Mouse (Mus musculus) erythroblast, embryonic 14.5 days (primary cell): Measurements from ENCODE around the gene Slc38a3. TPM values are rescaled to one million over a fixed set of nuclear protein-coding genes. Genes with fewer than 3 reads are reported as not detected.

Experiments used
- H3K27me3 ChIP-seq: 2 replicates; pipeline ENCODE4 v1.6.1; 2012; ENCODE audit warnings: inconsistent platforms; ENCODE audit not compliant: control insufficient read depth
- H3K36me3 ChIP-seq: 2 replicates; pipeline ENCODE4 v1.6.1; 2012; ENCODE audit warnings: mild to moderate bottlenecking, inconsistent platforms; ENCODE audit not compliant: control insufficient read depth
- H3K4me1 ChIP-seq: 2 replicates; pipeline ENCODE4 v1.6.1; 2012; ENCODE audit warnings: inconsistent platforms; ENCODE audit not compliant: control insufficient read depth
- H3K4me3 ChIP-seq: replicated peaks from 2 replicates; pipeline ENCODE3; 2012; ENCODE audit warnings: moderate library complexity, mild to moderate bottlenecking, inconsistent platforms
- H3K9me3 ChIP-seq: 2 replicates; pipeline ENCODE4 v1.6.1; 2012; ENCODE audit warnings: low read length, inconsistent platforms, mixed read lengths; ENCODE audit not compliant: control insufficient read depth
- GATA1 ChIP-seq: IDR thresholded peaks from 2 replicates; pipeline ENCODE4 v1.6.1; 2012; ENCODE audit warnings: low read length, inconsistent platforms, mixed read lengths
- TAL1 ChIP-seq: IDR thresholded peaks from 3 replicates; pipeline ENCODE4 v1.6.1; 2012; ENCODE audit warnings: low read length, inconsistent platforms, mixed read lengths
- polyA plus RNA-seq: library from polyadenylated mRNA; stranded (reverse); fragments of >175 nt; gene quantifications from 2 replicates; pipeline ENCODE4 v1.2.3, GENCODE M21; 2012

Gene Slc38a3
- polyA plus RNA-seq, 1 experiment: 0.05 TPM

DNA sequence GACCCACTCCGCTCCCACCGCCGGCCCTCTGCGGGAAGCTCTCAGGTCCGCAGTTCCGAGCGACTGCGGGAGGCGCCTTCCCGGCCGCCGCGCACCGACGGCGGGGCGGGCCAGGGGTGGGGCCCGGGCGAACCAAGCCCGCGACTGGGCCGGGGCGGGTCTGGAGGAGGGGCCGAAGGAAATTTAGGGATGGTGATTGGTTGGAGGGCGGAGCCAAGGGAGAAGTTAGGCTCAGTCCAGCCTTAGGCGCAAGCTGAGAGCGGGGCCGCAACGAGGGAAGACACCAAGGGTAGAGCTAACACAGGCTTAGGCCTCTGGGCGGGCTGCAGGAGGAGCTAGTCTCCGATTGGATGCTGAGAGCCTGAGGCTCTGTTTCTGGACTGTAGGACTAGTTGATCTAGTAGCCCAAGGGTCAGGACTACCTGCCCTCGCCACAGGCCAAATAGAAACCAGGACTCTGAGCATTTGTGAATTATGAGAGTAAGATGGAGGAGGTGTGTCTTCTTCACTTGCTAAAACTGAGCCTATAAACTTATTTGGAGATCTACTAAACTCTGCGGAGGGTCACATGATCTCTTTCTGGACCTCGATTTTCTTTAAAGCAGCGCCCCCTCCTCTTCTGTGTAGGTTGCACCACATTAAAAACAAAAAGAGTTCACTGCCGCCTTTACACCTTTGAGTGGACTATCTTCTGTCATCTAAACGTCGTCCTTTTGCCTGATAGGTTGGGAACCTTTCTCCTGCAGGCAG is 33.9 kb downstream of the Slc38a3 start, which contains the start of gene Gnai2:
Gnai2 (minus strand) TSS at position 89 of the 750 bp plus-strand sequence.
- peak within 1 kb of the TSS; percentile 96 for H3K4me3 ChIP-seq
- no peak for TF ChIP-seq TAL1
- TF ChIP-seq GATA1: no peak
- H3K4me1 ChIP-seq: peaks cover 67% of the 10 kb centered on the region
- no peaks in the 10 kb centered on the region for H3K27me3 ChIP-seq
- peaks cover 23% of the 10 kb centered on the region for H3K36me3 ChIP-seq
- no peaks in the 10 kb centered on the region for H3K9me3 ChIP-seq

DNA sequence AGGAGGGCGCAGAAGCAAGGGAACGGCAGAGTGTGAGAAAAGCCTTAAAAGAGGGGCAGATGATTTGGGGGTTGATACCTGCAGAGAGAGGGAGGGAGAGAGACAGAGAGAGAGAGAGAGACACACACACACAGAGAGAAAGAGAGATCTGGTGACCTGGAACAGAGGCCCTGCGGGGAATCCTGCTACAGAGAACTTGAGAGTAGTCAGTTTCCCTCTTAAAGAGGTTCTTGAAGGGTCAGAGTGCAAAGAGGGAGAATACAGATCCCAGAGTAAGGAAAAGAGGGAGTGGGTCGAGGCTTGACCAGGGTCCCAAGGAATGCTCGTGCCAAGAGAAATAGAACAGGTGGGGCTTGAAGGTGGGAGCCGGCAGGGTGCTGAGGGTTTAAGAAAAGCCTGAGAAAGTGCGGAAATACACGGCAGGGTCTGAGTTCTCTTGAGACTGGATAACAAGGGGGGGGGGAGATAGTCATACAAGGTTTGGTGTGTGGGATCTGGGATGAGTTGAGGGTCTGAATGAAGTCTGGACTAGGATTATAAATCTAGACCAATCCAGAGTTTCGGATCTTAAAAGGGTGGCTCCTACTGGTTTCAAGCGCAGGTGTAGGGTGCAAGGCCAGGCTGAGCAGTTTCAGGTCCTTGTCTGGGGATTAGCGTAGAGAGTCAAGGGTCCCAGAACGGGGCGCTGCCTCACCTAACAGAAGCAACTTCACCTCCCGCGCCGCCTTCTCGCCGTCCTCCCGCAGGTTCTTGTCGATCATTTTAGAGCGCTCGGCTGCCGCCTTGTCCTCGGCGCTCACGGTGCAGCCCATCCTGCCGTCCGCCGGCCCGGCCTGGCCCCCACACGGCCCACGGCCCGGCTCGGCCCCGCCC is 34.7 kb downstream of the Slc38a3 start:
- H3K4me3 ChIP-seq: peak overlapping the region; percentile 96
- TF ChIP-seq TAL1 (no peak), GATA1 (no peak)
- no peaks in the 10 kb centered on the region for H3K27me3 ChIP-seq
- H3K36me3 ChIP-seq: peaks cover 28% of the 10 kb centered on the region
- peaks cover 72% of the 10 kb centered on the region for H3K4me1 ChIP-seq
- H3K9me3 ChIP-seq: no peaks in the 10 kb centered on the region

DNA sequence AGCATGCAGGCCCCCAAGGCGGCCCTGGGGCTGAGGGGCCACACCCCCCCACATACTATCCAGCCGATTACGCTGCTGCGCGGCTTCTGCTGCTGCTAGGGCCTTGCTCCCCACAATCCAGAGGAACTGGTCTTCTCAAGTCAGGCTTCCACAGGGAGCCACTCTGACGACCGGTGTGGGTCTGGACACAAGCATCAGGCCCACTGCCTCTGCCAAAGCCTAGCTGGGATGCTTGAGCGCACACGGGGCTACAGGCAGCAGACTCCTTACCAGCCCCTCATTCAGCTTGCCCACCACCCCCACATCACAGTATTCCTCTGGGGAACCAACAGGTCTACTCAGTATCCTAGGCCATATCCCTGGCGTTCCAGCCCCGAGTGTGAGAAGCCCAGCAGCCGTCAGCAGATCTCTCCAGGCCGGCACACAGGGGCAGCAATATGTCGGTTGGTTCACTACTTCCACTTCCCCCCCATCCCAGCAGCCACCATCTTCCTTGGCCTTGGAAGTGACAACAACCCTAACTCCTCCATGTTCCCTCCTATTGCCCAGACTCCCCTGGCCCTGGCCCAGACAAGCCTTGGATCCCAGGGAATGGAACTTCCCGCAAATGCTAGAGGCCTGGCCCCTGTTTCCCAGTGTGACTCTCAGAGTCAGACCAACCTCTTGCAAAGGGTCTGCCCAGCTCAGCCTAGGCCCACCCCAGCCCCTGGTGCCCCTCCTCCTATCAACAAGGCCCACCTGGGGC is 35.5 kb downstream of the Slc38a3 start:
- H3K9me3 ChIP-seq: no peaks in the 10 kb centered on the region
- H3K4me3 ChIP-seq: peak overlapping the region; percentile 96
- peaks cover 35% of the 10 kb centered on the region for H3K36me3 ChIP-seq
- peaks cover 80% of the 10 kb centered on the region for H3K4me1 ChIP-seq
- no peak for TF ChIP-seq GATA1
- TF ChIP-seq TAL1: no peak
- no peaks in the 10 kb centered on the region for H3K27me3 ChIP-seq

DNA sequence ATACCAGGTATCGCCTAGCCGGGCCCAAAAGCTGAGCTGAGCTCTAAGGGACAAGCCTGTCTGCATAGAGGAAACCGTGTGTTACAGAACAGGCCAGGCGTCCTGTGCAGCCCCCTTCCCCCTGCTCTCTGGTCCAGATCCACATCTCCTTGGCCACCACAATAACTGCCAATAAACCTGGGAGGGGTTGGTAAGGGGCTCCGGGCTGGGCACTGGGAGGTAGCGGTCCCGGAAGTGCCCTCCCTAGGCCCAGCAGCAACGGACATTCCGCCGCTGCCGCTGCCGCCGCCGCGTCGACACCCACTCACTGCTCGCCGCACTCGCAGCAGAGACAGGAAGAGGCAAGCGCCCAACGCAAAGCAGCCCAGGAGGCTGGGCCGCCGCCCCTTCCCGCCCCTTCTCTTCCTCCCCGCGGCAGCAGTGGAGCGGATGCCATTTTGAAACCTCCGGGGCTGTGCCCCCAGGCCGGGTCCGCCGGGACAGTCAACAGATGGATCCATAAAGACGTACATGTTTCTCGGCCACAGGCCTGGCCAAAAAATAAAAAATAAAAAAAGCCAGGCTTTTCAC is 36.2 kb downstream of the Slc38a3 start:
- no peaks in the 10 kb centered on the region for H3K9me3 ChIP-seq
- peaks cover 42% of the 10 kb centered on the region for H3K36me3 ChIP-seq
- H3K4me3 ChIP-seq: peak overlapping the region; percentile 96
- peaks cover 86% of the 10 kb centered on the region for H3K4me1 ChIP-seq
- no peak for TF ChIP-seq GATA1
- TF ChIP-seq TAL1: no peak
- H3K27me3 ChIP-seq: no peaks in the 10 kb centered on the region

DNA sequence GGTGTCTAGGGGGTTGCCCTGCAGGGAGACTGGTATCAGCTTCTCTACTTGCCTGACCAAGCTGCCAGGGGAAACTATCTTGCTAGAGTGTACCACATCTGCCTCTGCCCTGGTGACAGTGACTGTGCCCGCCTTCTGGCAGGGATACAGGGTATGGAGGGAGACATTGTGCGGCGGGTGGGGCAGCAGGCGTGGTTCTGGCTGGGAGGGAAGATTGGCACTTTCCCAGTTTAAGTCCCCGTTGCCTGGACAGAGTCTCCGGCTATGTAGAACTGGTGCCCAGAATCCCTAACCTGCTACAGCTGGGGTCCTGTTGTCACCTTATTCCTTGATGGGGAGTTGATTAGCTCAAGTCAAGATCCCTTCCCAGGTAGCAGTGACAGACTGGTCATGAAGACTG is 36.9 kb downstream of the Slc38a3 start:
- no peaks in the 10 kb centered on the region for H3K27me3 ChIP-seq
- H3K9me3 ChIP-seq: no peaks in the 10 kb centered on the region
- H3K4me3 ChIP-seq: peak overlapping the region; percentile 96
- H3K4me1 ChIP-seq: peaks cover 93% of the 10 kb centered on the region
- H3K36me3 ChIP-seq: peaks cover 49% of the 10 kb centered on the region
- TF ChIP-seq GATA1: peak; percentile 33; the same call in 1 of the 2 replicates
- peak; percentile 48; the same call in 2 of the 3 replicates for TF ChIP-seq TAL1

DNA sequence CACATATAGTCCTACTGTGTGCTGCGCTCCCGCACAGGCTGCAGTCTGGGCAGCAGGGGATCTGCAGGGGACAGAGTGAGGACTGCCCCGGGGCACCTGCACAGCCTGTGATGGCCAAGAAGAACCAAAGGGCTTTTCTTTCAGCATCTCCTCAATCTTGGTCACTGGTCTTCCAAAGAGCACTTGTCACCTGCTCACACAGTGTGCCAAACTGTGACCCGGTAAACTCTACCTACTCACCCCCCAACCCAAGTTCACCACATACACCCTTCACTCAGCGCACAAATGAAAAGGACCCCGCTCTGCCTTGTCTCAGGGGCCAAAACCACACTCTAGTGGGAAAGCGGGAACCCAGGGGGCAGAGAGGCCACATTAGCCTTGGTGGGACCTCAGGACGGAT is 37.5 kb downstream of the Slc38a3 start:
- no peaks in the 10 kb centered on the region for H3K9me3 ChIP-seq
- H3K4me3 ChIP-seq: no peak overlapping the region
- no peaks in the 10 kb centered on the region for H3K27me3 ChIP-seq
- TF ChIP-seq GATA1 (no peak), TAL1 (no peak)
- H3K4me1 ChIP-seq: peaks cover 95% of the 10 kb centered on the region
- peaks cover 55% of the 10 kb centered on the region for H3K36me3 ChIP-seq

DNA sequence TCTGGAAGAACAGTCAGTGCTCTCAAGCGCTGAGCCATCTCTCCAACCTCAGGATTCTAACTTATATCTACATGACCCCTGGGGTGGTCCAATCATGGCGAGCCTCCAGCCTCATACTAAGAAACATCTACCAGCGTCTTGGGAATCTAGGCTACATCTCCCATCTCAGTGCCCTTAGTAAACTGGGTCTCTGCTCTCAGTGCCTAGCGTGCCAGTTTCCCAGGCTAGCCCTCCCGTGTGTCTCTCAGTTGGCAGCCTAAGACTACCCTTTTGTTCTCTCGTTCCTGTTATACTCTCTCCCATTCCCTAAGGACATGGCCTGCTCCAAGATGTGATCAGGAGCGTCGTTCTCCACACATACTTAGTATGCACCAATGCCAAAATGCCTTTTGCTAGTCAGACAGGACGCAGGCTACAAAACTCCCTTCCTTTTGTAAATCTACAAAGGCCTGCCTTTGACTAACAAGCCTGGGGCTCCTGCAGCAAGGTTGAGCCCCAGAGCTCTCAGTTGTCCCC is 38.0 kb downstream of the Slc38a3 start:
- Histone ChIP-seq H3K36me3 (peaks cover 60% of the 10 kb centered on the region), H3K9me3 (no peaks in the 10 kb centered on the region), H3K4me3 (no peak overlapping the region), H3K4me1 (peaks cover 96% of the 10 kb centered on the region), H3K27me3 (no peaks in the 10 kb centered on the region)
- TF ChIP-seq TAL1: no peak
- no peak for TF ChIP-seq GATA1

DNA sequence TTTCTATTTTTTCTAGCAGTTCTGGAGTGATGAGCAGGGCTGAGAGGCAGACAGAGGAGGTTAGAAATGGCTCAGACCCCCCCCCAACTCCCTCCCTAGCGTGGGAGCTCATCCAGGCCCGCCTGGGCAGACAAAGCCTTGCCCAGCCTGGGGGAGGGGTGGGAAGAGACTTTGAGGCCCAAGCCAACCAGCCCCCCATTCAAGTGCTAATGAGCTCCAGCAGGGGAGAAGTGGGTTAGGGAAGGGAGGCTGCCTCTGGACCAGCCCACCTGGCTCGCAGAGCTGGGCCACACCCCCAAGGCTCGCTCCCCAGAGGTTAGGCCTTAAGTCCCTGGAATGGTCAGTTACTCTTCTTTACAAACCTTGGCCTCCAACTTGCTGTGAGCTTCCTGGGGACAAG is 38.8 kb downstream of the Slc38a3 start:
- H3K36me3 ChIP-seq: peaks cover 68% of the 10 kb centered on the region
- peaks cover 95% of the 10 kb centered on the region for H3K4me1 ChIP-seq
- H3K27me3 ChIP-seq: no peaks in the 10 kb centered on the region
- TF ChIP-seq GATA1: no peak
- no peak for TF ChIP-seq TAL1
- H3K4me3 ChIP-seq: no peak overlapping the region
- no peaks in the 10 kb centered on the region for H3K9me3 ChIP-seq
